Mouse (Mus musculus): ENCODE data around the gene Kctd15.
A peak's percentile ranks its signal among the peaks of the same experiment; 100 is the strongest.

DNA sequence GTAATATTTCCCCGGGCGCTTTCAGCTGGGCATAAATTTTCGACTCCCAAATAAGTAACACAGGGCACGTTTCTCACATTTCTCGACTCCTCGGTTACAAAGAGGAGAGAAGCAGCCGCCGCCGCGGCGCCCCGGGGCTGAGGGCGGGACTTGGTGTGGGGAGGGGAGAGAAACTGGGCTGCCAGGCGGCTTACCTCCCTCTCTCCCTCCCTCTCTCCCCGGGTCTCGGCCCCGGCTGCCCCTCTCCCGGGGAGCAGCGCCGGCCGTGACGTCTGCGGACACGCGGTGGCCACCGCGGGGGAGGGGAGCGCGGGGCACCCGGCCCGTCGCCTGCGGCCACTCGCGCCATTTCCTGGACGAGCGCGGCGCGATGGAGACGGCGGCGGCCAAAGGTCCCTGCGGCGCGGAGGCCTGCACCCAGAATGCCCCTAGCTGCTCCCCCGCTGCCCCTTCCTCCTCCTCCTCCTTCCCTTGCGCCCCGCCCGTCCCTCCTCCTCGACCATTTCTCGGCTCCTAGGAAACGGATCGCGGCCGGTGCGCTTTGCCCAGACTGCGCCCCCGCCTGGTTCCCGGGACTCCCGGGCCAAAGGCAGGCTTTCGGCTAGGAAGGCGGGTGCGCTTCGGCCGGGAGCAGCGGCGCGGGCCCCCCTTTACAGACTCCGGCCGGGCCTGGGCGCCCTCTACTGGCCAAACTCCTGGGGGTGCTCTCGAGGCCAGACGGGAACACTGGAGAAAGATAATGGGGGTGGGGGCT, 1.3 kb downstream of the Kctd15 start:
- TF ChIP-seq CTCF (IDR thresholded peaks at IDR 0.05) (peak; percentile 88), EP300 (IDR thresholded peaks at IDR 0.05) (no peak)

All from lung, postnatal 0 days (tissue).